Mouse (Mus musculus) kidney, adult 8-10 months (tissue): Measurements from ENCODE around the gene Tom1l2.

Source experiments
- DNase-seq, 2 experiments: peaks; one replicate each; pipeline ENCODE4 v3.0.0; 2022

The Tom1l2 gene

DNA sequence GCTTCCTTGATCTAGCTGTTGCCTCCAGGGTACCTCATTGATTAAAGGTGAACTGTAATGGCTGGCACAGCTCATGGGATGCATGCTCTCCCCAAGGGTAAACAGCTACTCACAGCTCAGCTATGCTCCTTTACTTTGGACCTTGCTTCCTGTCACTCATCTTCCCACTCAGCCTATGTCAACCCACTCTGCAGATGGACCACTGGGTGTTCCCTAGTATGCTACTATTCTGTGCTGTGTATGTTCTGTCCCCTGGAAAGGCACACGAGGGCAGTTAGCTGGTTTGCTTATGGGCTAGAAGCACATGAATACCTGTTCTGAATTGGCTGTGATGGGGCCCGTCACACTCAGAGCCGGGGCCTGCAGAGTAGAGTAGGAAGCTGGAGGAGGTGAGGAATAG lies 92.0 kb downstream of the Tom1l2 start:
- DNase-seq = no peak

DNA sequence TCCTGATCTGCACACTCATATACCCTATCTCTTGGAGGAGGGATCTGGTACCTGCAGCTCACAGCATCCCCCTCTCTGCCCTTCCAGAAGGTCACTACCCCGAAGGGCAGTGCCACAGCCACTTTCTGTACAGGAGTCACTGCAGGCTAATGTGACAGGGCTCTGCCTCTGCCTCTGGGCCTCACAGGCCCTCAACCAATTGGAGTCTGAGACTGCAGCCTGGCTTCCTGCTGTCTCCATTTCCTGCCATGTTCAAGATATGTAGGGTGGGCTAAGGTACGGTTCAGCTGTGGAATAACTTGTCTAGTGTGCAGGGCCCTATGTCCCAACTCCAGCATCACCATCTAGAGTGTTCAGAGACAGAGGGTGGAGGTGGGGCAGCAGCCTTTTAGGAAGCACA lies 95.0 kb downstream of the Tom1l2 start:
- DNase-seq = no peak

DNA sequence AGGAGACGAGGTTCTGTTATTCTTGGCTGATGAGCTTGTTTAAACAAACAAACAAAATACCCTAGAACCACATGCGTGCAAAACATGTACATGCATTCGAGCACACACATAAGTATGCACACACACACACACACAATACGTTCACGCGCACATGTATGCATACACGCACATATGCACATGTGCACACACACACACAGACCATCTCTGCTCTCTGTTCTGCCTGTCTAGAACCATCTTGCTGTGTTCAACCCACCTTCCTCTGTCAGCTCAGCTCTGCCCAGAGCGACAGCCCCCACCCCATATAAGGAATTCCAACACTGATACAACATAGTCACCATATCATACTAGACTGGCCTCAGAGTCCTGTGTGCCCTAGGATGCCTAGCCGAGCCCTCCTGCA lies 96.0 kb downstream of the Tom1l2 start:
- DNase-seq = no peak

DNA sequence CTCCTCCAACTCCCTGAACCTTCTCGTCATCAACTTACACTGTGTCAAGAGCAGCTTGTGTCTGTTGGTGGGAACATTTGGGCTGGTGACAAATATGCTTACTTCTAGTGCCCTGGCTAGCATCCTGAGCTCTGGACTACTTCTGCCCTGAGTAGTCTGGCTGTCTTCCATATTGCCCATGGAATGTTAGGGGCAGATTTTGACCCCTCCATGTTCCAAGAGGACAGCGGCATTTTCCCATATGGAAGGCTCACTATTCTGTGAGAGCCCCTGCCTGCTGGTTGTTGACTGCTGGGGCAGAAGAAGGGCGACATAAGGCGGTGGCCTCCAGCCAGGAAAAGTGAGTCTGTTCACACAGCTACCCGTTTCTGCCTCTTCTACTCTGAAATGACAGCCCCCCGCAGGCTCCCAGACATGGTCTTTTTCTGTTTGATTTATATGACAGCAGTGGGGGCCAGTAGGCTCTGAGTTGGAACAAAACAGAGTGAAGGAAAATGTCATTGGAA lies 96.5 kb downstream of the Tom1l2 start:
- DNase-seq = peak in 1 of 2 experiments; percentile 32

DNA sequence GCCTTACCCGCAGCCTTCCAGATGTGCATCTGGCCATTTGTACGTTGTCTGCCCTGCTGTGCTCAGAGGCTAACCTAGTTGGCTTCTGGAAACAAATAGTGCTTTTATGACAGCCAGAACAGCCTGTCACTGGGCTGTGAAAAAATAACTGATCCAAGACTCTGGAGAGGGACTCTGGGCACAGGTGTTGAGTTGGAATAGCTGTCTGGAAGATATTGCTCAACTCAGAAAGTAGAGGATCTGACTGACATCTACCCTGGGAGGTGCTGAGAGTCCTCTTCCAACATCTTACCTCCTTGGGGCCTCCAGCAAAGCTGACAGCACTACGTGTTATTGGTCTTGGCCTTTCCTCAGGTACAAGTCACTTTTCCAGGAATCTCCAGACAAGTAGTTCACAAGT lies 97.1 kb downstream of the Tom1l2 start:
- DNase-seq = no peak

DNA sequence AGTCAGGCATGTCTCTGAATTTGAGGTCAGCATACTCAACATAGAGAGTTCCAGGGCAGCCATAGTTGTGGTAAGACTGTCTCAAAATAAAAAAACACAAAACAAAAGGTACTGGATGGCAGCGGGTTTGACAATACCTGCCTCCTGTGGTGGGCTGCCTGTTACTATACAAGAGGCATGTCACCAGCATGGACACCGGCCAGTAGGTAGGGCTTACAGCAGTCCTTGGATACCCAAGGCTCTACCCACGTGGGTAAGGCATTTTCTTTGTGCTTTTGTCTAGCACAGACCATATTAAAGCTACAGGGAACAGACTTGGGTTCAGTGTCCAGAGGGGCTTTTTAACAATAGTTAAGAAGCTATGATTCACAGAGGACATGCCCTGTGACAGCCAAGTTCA lies 97.5 kb downstream of the Tom1l2 start:
- DNase-seq = no peak

DNA sequence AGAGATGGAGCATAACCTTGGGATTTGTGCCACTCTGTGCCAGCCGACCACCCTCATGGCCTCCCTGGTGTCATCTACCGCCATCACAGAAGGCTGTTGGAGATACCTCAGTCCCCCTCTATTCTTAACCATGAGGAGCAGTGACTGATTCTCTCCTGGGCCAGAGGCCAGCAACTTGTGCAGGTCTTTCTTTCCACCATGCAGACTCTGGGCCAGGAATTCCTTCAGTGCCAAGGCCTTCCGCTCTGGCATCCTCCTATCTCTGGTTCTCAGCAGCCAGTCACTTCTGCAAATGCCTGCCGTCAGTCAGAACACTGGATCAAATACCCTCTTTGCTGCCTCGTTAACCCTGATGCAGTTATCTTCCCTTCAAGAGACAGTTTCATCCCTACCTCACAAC lies 98.4 kb downstream of the Tom1l2 start:
- no peak for DNase-seq

DNA sequence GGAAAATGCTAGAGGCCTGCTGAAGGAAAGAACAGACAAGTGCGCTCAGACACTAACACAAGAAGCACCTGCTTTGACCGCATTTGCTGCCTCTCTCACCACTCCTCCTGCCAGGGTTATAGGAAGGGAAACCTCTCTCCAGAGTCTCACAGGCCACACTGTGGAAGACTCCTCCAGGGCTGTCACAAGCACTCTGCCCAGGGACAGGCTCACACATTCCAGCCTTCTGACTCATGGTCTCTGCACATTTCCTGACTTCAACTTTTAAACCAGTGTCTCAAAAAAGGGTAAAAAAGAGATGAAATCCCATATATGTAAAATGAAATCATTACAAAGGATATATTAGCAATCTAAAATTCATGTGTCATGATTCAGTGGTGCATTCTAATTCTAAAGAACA lies 99.2 kb downstream of the Tom1l2 start:
- DNase-seq = no peak

DNA sequence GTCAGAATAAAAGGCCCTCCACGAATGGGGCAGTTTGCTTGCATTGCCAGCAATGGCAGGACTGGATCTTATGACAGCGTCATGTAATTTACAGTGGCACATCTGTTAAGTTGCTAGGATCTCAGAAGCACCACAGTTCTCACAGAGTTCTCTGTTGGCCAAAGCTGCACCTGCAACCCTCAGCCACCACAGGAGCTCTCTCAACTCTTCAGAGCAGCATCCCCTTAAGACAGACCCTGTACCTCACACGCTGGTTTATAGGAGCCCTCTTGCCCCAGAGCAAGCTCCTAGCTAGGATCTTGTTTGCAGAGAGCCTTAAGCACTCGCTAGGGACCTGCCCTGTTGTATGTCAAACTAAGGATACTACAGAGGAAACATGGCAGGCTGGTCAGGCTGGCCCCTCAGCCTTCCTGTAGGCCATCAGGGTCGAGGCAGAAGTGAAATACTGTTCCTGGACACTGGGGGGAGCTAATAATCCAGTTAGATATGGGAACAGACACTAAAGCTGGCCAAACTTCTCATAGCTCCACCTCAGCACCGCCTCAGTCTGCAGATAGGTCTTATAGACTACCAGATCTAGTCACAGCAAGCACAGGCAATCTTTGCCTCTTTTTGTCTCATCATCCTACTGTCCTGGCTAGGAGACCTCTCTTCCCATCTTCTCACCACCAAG lies 101.6 kb downstream of the Tom1l2 start:
- DNase-seq = peak; percentile 36 to 61

DNA sequence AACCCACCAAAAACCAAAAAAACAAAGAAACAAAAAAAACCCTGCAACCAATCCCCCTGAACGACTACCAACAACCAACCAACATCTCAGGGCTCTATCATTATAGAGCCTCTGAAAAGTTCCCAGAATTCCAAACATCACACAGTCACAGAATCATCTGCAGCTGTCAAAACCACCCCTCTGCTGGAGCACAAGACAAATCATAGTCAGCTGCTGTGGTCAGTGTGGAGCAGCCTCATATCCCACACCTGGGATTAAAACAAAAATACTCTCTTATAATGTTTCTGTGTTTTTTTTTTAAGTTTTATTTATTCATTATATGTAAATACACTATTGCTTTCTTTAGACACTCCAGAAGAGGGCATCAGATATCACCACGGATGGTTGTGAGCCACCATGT lies 102.8 kb downstream of the Tom1l2 start:
- no peak for DNase-seq

DNA sequence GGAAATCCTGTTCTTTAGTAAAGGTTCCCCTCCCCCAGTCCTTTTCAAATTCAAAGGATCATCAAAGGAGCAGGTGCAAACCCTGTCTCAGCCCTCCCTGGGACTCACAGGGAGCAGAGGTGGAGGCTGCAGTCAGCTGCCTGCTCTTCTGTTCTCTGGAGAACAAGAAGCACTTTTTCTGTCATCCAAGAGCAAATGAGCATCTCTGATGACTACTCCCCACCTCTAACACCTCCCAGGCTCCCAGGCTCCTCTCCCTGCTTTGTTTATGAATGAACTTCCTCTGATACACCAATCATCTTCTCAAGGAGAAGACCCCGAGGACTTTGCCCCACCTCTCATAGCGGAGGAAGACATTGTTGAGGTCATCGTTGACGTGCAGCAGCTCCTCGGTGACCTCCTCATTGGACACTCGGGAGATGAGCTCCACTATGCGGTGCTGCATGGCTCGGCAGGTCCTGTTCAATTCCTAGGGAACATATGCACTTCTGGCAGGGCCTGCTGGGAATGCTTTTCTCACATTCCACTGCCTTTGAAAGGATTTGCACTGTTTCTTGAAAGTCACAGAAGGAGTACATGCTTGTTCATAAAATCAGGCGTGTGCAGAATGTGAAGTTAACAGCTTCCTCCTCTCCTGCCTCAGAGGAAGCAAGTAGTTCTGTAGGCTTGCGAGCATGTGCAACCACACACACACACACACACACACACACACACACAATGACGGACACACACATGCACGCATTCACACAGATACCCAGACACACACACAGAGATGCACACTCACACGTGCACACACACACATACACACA lies 103.9 kb downstream of the Tom1l2 start:
- no peak for DNase-seq

DNA sequence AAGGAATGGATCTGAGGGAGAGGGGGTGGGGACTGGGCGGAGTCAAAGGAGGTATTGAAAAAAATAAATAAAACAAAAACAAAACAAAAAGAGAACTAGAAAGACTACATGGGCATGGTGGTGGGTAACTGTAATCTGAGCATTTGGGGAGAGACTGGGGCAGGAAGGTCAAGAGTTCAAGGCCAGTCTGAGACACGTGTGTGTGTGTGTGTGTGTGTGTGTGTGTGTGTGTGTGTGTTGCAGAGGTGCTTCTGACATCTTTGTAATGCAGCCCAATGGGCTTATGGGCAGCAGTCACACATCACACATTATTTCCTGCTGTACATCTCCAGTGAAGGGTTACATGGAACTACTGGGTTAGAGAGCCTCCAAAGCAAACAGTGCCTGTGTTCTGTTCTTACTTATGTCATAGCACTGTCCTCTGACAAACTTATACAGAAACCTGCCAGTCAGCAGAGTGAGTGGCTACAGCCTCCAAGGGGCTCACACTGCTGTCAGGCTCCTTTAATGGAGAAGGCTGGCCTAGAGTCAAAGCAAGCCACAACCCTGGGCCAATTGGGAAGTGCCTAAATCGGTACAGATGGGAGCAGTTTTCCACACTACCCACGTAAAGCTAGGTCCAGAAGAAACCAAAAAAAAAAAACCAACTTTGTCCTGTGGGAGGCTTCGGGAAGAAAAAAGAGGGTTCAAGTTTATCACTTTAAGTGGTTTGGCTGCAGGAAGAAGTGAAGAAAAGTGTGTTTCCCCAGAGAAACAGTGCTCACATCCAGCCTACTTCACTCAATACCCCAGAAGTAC lies 104.8 kb downstream of the Tom1l2 start:
- DNase-seq = no peak

DNA sequence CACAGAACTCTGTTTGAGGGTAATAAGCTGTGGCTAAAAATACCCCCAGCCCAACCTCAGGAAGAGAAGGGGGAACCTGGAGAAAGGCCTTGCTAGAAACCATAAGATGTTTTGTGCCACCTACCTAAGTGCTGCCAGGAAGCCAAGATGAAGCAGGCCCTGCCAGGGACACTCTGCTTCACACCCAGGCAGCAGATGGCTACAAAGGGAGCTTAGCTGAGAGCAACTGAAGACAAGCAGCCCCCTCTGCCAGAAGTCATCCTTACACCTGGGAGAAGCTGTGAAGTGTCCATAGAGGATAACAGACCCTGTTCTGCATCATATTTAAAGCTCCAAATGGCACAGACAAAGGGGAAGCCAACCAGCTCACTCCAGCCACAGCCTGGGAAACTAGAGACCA lies 106.6 kb downstream of the Tom1l2 start:
- no peak for DNase-seq

DNA sequence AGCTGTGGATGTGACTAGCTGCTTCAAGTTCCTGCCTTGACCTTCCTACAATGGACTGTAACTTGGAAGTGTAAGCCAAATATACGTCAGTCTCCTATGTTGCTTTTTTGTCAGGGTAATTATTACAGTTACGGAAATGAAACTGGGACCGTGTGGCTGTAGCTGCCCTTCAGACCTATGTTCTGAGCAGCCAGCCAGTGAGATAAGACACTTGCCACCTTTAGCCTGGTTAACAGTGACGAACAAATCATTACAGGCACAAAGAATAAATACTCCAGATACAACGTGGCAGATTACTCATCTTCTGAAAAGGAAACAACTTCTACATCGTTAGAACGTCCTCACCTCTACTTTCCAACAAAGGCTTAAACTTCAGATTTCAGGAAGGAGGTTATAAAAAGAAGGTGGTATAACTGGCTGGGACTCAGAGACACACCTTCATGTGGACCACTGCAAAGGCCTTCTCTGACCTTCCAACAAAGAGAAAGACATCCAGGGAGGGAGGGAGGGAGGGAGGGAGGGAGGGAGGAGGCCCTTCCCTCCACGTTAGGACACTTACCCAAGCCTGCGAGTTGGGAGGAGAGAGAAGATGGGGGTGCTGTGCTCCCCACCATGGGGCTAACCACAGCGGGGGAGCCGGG lies 108.1 kb downstream of the Tom1l2 start:
- DNase-seq = no peak

DNA sequence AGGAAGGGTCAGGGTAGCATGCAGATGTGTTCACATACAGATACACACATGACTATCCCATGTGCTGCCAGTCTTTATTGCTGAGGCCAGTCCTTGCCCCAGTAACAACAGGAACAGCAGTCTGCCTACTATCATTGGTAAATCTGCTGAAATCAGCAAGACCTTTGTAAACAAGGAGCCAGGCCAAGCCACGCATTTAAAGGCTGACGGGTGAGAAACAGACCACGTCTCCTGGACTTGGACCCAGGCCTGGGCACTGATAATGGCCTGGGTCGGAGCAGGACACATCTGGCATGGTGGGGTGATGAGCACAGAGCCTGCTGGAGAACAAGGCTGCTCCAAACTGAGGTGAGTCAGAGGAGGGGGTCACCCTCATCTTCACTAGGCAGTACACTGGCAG lies 112.2 kb downstream of the Tom1l2 start:
- DNase-seq = no peak

DNA sequence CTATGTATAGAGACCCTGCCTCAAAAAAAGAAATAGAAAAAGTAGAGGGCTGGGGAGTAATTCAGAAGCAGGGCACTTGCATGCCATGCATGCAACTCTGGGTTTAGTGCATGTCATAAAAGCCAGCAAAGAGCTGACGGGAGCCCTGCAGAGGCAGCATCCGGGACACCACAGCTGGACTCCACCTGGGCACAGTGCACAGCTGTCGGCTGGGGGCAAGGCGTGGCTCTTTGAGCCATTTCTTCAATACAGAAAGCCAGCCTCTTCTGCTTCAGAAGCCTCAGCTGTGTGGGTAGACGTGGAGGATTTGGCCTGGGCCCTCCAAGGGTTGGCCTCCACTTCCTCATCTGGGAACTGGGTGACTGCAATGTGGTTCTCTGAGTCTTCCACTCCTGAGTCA lies 117.4 kb downstream of the Tom1l2 start:
- DNase-seq = no peak

DNA sequence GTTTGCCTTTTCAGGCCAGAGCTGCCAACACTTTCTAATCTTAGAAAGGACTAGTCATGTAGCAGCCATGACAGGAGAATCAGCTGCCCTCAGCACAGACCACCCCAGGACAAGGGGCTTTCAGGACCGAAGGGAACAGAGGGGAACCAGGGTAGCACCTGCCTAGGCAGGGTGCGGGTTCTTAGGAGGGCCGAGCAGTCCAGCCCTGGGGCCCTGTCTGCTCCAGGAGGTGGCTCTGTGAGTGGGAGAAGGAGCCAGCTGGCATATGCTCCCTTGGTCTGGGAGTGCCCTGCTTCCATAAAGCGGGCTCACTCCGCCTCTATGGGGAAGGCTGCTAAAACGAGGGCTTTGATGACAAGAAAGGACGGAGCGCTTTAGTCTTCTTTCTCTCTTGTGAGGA lies 119.5 kb downstream of the Tom1l2 start:
- no peak for DNase-seq

DNA sequence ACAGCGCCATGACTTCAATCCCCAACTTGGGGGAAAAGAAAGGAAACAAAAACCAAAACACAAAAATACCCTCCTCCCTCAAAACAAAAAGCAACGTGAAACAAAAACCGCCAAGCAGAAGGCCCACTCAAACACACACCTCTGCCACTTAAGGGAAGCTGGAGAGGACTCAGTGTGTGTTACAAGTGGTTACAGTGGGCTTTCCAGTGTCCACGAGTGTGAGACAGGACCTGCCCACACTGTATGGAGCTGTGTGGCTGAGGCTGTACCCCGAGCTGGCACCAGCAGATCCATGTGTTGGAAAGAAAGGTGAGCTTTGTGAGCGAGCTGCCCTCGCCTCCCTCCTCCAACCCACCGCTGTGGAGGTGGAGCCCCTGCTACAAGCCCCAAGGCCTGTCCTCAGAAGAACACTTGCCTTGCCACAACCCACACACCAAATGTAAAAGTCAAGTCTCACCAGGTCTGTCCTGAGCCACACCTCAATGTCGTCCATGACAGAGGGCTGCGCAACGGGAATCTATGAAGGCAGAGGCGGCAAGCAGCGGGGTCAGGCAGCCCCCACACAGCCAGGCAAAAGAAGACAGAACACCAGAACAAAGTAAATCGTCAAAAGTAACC lies 120.2 kb downstream of the Tom1l2 start:
- DNase-seq = no peak

DNA sequence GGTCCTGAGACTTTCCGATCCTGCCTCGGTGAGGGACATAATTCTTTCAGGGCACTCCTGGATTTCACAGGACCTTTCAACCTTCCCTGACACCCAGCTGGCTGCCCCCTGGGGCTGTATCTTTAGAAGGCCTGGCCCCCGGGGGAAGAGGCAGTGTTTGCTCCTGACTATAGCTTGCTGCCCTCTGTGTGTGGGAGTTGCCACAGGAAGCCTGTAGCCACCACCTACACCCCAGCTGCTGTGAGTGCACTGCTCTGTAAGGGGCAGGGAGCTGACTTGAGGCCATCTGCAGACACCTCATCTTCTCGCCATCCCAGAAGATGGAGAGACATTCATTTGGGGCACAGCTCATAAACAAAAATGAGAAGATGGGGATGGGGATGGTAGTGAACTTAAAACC lies 120.8 kb downstream of the Tom1l2 start:
- DNase-seq = no peak

DNA sequence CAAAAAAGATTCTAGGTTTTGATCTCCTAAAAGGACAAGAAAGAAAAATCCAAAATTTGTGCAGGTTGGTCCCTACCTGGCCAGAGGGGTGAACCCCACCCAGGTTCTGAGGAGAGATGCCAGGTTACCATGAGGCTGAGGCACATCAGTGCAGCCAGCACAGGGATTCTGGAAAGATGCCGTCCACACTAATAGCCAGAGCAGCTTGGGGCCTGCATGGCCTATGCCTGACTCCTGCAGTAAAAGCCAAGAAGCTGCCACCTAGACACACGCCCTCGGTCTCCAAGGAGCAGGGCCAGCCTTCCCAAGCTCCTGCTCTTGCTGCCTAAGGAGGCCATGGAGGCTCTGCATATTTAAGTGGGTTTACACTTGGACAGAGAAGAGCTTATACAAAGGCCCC lies 121.4 kb downstream of the Tom1l2 start:
- no peak for DNase-seq

DNA sequence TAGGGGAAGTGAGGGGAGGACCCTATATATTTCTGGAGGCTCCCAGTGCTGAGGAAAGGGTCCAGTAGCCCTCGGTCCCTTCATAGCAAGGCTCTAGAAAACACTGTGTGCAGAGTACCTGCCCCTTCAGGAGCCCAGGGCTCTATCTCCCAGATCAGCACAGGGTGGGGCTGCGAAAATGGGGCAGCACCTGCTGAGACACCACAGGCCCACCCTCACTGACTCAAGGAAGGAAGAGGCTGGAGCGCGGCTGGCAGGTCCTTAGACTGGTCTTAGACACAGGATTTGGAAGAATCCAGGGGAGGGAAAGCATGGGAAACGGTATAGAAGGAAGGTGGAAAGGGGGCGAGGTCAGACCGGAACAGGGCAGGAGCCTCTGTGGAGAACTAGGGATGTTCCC lies 122.2 kb downstream of the Tom1l2 start:
- DNase-seq = no peak

DNA sequence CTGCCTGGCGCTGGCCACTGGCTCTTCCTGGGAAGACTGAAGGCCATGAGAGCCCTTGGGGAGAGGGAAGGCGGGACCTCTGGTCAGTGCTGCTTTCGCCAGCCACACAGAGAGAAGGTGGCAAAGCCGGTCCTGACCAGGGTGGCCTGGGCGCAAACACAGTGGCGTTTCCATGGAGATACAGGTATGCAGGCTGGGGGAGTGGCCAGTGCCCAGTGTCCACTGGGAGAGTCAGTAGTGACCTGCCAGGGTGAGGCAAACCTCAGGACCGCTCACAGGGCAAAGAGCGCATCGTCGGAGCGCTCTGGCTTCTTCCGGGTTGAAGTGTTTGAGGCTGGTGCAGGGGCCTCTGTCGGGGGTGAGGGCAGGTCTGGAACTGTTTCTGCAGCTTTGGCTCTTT lies 122.9 kb downstream of the Tom1l2 start:
- DNase-seq = peak; percentile 56 to 80

DNA sequence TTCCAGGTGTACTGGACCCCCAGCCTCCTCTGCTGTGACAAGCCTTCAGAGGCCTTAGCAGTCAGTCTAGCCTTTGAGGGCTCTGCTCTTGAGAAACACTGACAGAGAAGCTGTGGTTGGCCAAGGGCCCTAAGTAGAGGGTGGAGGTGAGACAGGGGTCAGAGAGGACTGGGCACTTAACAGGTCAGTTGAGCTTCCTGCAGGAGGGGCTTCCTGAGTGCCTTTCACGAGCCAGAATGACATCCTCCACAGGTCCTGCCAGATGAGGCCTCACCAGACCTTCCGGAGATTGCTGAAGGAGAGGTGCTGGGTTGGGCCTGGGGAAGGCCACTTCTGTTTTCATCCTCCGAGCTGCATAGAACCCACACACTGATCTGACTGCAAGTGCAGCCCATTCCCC lies 124.2 kb downstream of the Tom1l2 start:
- no peak for DNase-seq
